Mouse (Mus musculus) kidney, adult 2 months (tissue): ENCODE results near the gene Fosb.

ENCODE experiments used
- CTCF ChIP-seq: fragments of 200-500 bp; conservative IDR thresholded peaks from 2 replicates; pipeline ENCODE4 v1.5.1; 2011; ENCODE audit warnings: low read depth, mild to moderate bottlenecking, control low read depth, low read length, moderate library complexity, mixed read lengths; ENCODE audit not compliant: insufficient read depth, insufficient read length
- POLR2A ChIP-seq: fragments of 200-500 bp; IDR thresholded peaks from one replicate; pipeline ENCODE4 v1.6.1; 2011; ENCODE audit warnings: low read depth, low read length, control low read depth

DNA sequence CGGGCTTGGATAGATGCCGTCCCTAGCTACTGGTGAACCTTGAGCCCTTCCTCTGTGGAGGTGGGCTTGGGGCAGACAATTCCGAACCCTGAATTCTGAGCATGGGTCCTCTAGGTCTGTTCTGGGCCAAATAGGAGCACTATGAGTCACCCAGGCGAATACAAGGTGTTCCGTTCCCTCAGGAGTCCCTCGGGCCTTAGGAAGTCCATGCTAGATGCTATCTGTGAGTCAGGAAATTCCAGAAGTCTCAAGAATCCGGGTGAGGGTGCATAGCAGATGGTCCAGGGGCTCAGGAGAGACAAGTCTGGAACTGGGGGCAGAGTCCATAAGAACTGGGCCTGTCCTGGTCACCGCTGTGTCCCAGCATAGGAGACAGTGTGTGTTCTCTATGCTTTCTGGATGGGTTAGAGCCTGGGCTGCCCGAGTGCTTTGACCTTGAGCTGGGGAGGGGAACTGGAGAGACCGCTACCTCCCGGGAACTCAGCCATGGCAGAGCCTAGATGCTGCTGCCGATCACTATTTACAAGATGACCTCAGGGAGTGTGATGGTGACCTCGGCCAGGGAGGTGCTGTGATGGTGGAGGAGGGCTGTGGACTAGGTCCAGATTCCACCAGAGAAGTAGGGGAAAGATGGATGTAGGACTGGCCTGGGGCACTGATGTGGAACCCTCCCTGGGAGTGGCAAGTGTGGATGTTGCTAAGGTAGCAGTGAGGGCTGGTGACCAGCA lies 39.5 kb upstream of the Fosb start:
- TF ChIP-seq POLR2A = no peak
- TF ChIP-seq CTCF = no peak
